Mouse (Mus musculus) bone marrow, adult 2 months (tissue): ENCODE data around the gene Hsd3b7.

Experiments used
- CTCF ChIP-seq: fragments of 200-500 bp; IDR thresholded peaks from 2 replicates; pipeline ENCODE4 v1.5.1; 2011; ENCODE audit warnings: low read length, control low read depth; ENCODE audit not compliant: control insufficient read depth, insufficient read depth
- POLR2A ChIP-seq: fragments of 200-500 bp; IDR thresholded peaks from 2 replicates; pipeline ENCODE4 v1.6.1; 2011; ENCODE audit warnings: low read depth, mild to moderate bottlenecking, control low read depth, low read length, borderline replicate concordance; ENCODE audit not compliant: control insufficient read depth

- TF ChIP-seq POLR2A (no peak), CTCF (no peak)
Measured at GRCm38 (mm10) chr7:127772080-127772479, 28.3 kb upstream of the Hsd3b7 start.
